Mouse (Mus musculus): ENCODE measurements around the gene Atp13a3. TPM values are rescaled to one million over a fixed set of nuclear protein-coding genes. Genes with fewer than 3 reads are reported as not detected.
"Not testable (repeated sequence)": the region's sequence is repeated elsewhere in the genome, so short reads cannot be mapped to it uniquely, and the experiment has no call there.

Atp13a3 gene
- 7.8 and 8.8 TPM in 2 replicates for polyA plus RNA-seq (2015; fragmentation: Nextera tagmentation; extraction: Ambion mirVana)

- WGBS: 80% methylated on average over 11 of the region's 11 CpGs
- no peak within 1 kb of the TSS for H3K4me3 ChIP-seq (replicated peaks)
- no peak within 1 kb of the TSS for H3K27ac ChIP-seq (replicated peaks)
- no peak within 1 kb of the TSS for H3K4me2 ChIP-seq
- no peaks in the 10 kb centered on the region for H3K9me3 ChIP-seq (replicated peaks)
- no peak within 1 kb of the TSS for H3K9ac ChIP-seq (replicated peaks)
- no peaks in the 10 kb centered on the region for H3K27me3 ChIP-seq (replicated peaks)
- ATAC-seq (ENCODE audit: low FRiP score): no peak
- no peaks in the 10 kb centered on the region for H3K36me3 ChIP-seq
- no peaks in the 10 kb centered on the region for H3K4me1 ChIP-seq
Measured at GRCm38 (mm10) chr16:30405925-30406670, at the start of gene Atp13a3. Atp13a3 (minus strand) TSS chr16:30405975.

GRCm38 (mm10) chr16:30453213-30453975, 47.6 kb upstream of the Atp13a3 start:
- H3K9ac ChIP-seq (replicated peaks): no peak overlapping the region
- no peaks in the 10 kb centered on the region for H3K36me3 ChIP-seq
- no peaks in the 10 kb centered on the region for H3K27me3 ChIP-seq (replicated peaks)
- 81% methylated on average over 5 of the region's 5 CpGs for WGBS
- no peak for ATAC-seq (ENCODE audit: low FRiP score)
- no peaks in the 10 kb centered on the region for H3K9me3 ChIP-seq (replicated peaks)
- no peak overlapping the region for H3K27ac ChIP-seq (replicated peaks)
- H3K4me3 ChIP-seq (replicated peaks): no peak overlapping the region
- no peaks in the 10 kb centered on the region for H3K4me1 ChIP-seq
- no peak overlapping the region for H3K4me2 ChIP-seq

- not testable (repeated sequence) for H3K27ac ChIP-seq (replicated peaks); ATAC-seq (ENCODE audit: low FRiP score); H3K4me1 ChIP-seq; H3K4me3 ChIP-seq (replicated peaks); H3K4me2 ChIP-seq; H3K27me3 ChIP-seq (replicated peaks); H3K36me3 ChIP-seq; H3K9me3 ChIP-seq (replicated peaks); H3K9ac ChIP-seq (replicated peaks)
- WGBS: 93% methylated on average over 2 of the region's 2 CpGs
Measured at GRCm38 (mm10) chr16:30451174-30451573, 45.4 kb upstream of the Atp13a3 start.

- no peaks in the 10 kb centered on the region for H3K9me3 ChIP-seq (replicated peaks)
- H3K27me3 ChIP-seq (replicated peaks): no peaks in the 10 kb centered on the region
- no peaks in the 10 kb centered on the region for H3K36me3 ChIP-seq
- no peak for ATAC-seq (ENCODE audit: low FRiP score)
- no peaks in the 10 kb centered on the region for H3K4me1 ChIP-seq
- H3K9ac ChIP-seq (replicated peaks): no peak overlapping the region
- H3K4me3 ChIP-seq (replicated peaks): no peak overlapping the region
- H3K4me2 ChIP-seq: no peak overlapping the region
- H3K27ac ChIP-seq (replicated peaks): no peak overlapping the region
- WGBS: 100% methylated on average over 1 of the region's 1 CpGs
Measured at GRCm38 (mm10) chr16:30449017-30449416, 43.2 kb upstream of the Atp13a3 start.

GRCm38 (mm10) chr16:30448169-30448568, 42.4 kb upstream of the Atp13a3 start:
- H3K4me1 ChIP-seq: no peaks in the 10 kb centered on the region
- no peaks in the 10 kb centered on the region for H3K9me3 ChIP-seq (replicated peaks)
- H3K4me2 ChIP-seq: no peak overlapping the region
- 84% methylated on average over 3 of the region's 3 CpGs for WGBS
- ATAC-seq (ENCODE audit: low FRiP score): no peak
- H3K4me3 ChIP-seq (replicated peaks): no peak overlapping the region
- H3K27me3 ChIP-seq (replicated peaks): no peaks in the 10 kb centered on the region
- no peak overlapping the region for H3K27ac ChIP-seq (replicated peaks)
- no peaks in the 10 kb centered on the region for H3K36me3 ChIP-seq
- H3K9ac ChIP-seq (replicated peaks): no peak overlapping the region

GRCm38 (mm10) chr16:30447642-30448041, 41.9 kb upstream of the Atp13a3 start:
- H3K4me3 ChIP-seq (replicated peaks): no peak overlapping the region
- no peak for ATAC-seq (ENCODE audit: low FRiP score)
- 80% methylated on average over 4 of the region's 4 CpGs for WGBS

GRCm38 (mm10) chr16:30443411-30443810, 37.6 kb upstream of the Atp13a3 start:
- no peak overlapping the region for H3K4me2 ChIP-seq
- no peak for ATAC-seq (ENCODE audit: low FRiP score)
- no peak overlapping the region for H3K9ac ChIP-seq (replicated peaks)
- no peaks in the 10 kb centered on the region for H3K9me3 ChIP-seq (replicated peaks)
- H3K4me1 ChIP-seq: no peaks in the 10 kb centered on the region
- 58% methylated on average over 8 of the region's 8 CpGs for WGBS
- H3K4me3 ChIP-seq (replicated peaks): no peak overlapping the region
- H3K27ac ChIP-seq (replicated peaks): no peak overlapping the region
- H3K36me3 ChIP-seq: no peaks in the 10 kb centered on the region
- no peaks in the 10 kb centered on the region for H3K27me3 ChIP-seq (replicated peaks)

More at GRCm38 (mm10) chr16:30447642-30448041, 41.9 kb upstream of the Atp13a3 start:
- H3K4me2 ChIP-seq: no peak overlapping the region
- H3K27ac ChIP-seq (replicated peaks): no peak overlapping the region
- no peaks in the 10 kb centered on the region for H3K36me3 ChIP-seq
- no peaks in the 10 kb centered on the region for H3K9me3 ChIP-seq (replicated peaks)
- H3K27me3 ChIP-seq (replicated peaks): no peaks in the 10 kb centered on the region
- H3K9ac ChIP-seq (replicated peaks): no peak overlapping the region
- H3K4me1 ChIP-seq: no peaks in the 10 kb centered on the region

GRCm38 (mm10) chr16:30442451-30442850, 36.7 kb upstream of the Atp13a3 start:
- no peak overlapping the region for H3K4me3 ChIP-seq (replicated peaks)
- H3K36me3 ChIP-seq: no peaks in the 10 kb centered on the region
- no peak overlapping the region for H3K27ac ChIP-seq (replicated peaks)
- 87% methylated on average over 2 of the region's 2 CpGs for WGBS
- H3K4me1 ChIP-seq: no peaks in the 10 kb centered on the region
- H3K9ac ChIP-seq (replicated peaks): no peak overlapping the region
- no peaks in the 10 kb centered on the region for H3K27me3 ChIP-seq (replicated peaks)
- H3K9me3 ChIP-seq (replicated peaks): no peaks in the 10 kb centered on the region
- no peak overlapping the region for H3K4me2 ChIP-seq
- ATAC-seq (ENCODE audit: low FRiP score): no peak

GRCm38 (mm10) chr16:30441409-30441808, 35.6 kb upstream of the Atp13a3 start:
- H3K4me3 ChIP-seq (replicated peaks): no peak overlapping the region
- no peak overlapping the region for H3K9ac ChIP-seq (replicated peaks)
- no peaks in the 10 kb centered on the region for H3K4me1 ChIP-seq
- no peaks in the 10 kb centered on the region for H3K36me3 ChIP-seq
- H3K4me2 ChIP-seq: no peak overlapping the region
- H3K27ac ChIP-seq (replicated peaks): no peak overlapping the region
- H3K9me3 ChIP-seq (replicated peaks): no peaks in the 10 kb centered on the region
- WGBS: 84% methylated on average over 4 of the region's 4 CpGs
- no peaks in the 10 kb centered on the region for H3K27me3 ChIP-seq (replicated peaks)
- ATAC-seq (ENCODE audit: low FRiP score): no peak

GRCm38 (mm10) chr16:30439841-30440240, 34.1 kb upstream of the Atp13a3 start:
- H3K4me3 ChIP-seq (replicated peaks): no peak overlapping the region
- no peaks in the 10 kb centered on the region for H3K27me3 ChIP-seq (replicated peaks)
- H3K9me3 ChIP-seq (replicated peaks): no peaks in the 10 kb centered on the region
- H3K27ac ChIP-seq (replicated peaks): no peak overlapping the region
- no peak for ATAC-seq (ENCODE audit: low FRiP score)
- no peaks in the 10 kb centered on the region for H3K36me3 ChIP-seq
- no peak overlapping the region for H3K9ac ChIP-seq (replicated peaks)
- no peak overlapping the region for H3K4me2 ChIP-seq
- 88% methylated on average over 5 of the region's 5 CpGs for WGBS
- no peaks in the 10 kb centered on the region for H3K4me1 ChIP-seq

GRCm38 (mm10) chr16:30439411-30439810, 33.6 kb upstream of the Atp13a3 start:
- ATAC-seq (ENCODE audit: low FRiP score): no peak
- no peak overlapping the region for H3K4me3 ChIP-seq (replicated peaks)
- no peaks in the 10 kb centered on the region for H3K9me3 ChIP-seq (replicated peaks)
- 86% methylated on average over 6 of the region's 6 CpGs for WGBS
- no peak overlapping the region for H3K9ac ChIP-seq (replicated peaks)
- no peaks in the 10 kb centered on the region for H3K36me3 ChIP-seq
- no peak overlapping the region for H3K27ac ChIP-seq (replicated peaks)
- H3K27me3 ChIP-seq (replicated peaks): no peaks in the 10 kb centered on the region
- H3K4me2 ChIP-seq: no peak overlapping the region
- no peaks in the 10 kb centered on the region for H3K4me1 ChIP-seq

- H3K27me3 ChIP-seq (replicated peaks): no peaks in the 10 kb centered on the region
- no peaks in the 10 kb centered on the region for H3K4me1 ChIP-seq
- H3K4me2 ChIP-seq: no peak overlapping the region
- no peak overlapping the region for H3K27ac ChIP-seq (replicated peaks)
- no peak for ATAC-seq (ENCODE audit: low FRiP score)
- H3K36me3 ChIP-seq: no peaks in the 10 kb centered on the region
- WGBS: 86% methylated on average over 7 of the region's 7 CpGs
- H3K9me3 ChIP-seq (replicated peaks): no peaks in the 10 kb centered on the region
- no peak overlapping the region for H3K9ac ChIP-seq (replicated peaks)
- no peak overlapping the region for H3K4me3 ChIP-seq (replicated peaks)
Measured at GRCm38 (mm10) chr16:30436276-30436675, 30.5 kb upstream of the Atp13a3 start.
